Mouse (Mus musculus): Measurements from ENCODE around the gene Ppp4r2. TPM values are rescaled to one million over a fixed set of nuclear protein-coding genes. Genes with fewer than 3 reads are reported as not detected.

The Ppp4r2 gene
- total RNA-seq (2021): 10 to 100 TPM; 77.7 to 85.4 TPM

GRCm38 (mm10) chr6:100833355-100833754, at the start of gene Ppp4r2:
TSS of gene Ppp4r2 (plus strand) at chr6:100833622.
- DNase-seq: peak; percentile 91

- DNase-seq: no peak
These were observed 45.7 kb upstream of the Ppp4r2 start for GRCm38 (mm10) chr6:100787726-100788125.

GRCm38 (mm10) chr6:100789161-100789560, 44.3 kb upstream of the Ppp4r2 start:
- DNase-seq: no peak

DNA sequence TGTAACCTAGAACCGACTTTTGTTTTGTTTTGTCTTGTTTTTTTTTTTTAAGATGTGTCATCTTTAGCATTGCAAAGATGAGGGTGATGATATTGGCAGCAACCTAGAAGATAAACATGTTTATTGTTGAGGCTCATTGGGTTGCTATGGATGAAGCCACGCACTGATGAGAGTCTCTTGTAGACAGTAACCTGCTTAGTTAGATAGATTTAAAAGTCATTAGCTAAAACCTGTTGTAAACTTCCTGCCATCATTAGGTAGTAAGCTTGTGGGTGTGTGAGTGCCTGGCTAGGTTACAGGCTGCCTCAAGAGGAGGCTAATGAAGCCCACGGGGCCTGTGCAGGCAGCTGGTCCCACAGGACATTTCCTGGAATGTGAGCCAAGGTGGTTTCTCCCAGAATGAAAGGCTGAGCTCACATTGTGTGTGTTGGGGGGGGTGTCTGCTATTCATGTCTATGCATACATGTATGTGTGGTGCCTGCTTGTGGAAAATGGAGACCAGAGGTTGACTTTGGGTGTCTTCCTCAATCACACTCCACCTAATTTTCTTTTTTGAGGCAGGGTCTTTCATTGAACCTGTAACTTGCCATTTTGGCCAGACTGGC, 41.3 kb upstream of the Ppp4r2 start:
- DNase-seq: no peak

DNA sequence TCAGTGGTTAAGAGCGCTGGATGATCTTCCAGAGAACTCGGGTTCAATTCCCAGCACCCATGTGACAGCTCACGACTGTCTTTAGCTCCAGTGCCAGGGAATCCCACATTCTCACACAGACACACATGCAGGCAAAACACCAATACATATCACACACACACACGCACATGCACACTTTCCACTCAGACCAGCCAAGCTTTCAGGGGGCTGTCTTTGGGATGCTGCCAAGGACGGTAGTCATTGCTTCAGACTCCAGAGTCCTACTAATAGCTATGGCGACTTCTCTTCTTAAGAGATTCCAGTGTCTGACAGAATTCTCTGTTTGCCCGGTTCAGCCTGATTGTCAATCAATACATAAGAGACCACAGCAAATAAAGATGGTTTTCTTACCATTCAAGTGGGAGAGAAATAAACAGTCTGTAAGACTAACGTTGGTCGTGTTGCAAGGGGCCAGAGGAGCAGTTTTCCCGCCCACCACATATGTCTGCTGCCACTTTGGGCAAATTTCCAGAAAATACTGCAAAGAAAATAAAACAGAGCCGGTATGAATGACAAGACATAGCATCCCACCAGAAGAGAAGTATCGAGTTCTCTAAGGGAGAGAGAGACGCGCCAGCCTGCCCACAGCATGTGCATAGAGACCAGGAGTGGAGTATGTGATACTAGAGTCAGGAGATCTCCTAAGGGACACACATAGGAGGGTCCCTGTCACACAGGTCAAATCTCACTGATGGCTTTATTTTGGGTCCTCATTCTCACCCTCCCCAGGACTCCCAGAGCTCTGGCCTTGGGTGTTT, 40.3 kb upstream of the Ppp4r2 start:
- no peak for DNase-seq

- DNase-seq: no peak
These were observed 37.6 kb upstream of the Ppp4r2 start for GRCm38 (mm10) chr6:100795797-100796196.

GRCm38 (mm10) chr6:100799290-100799689, 34.1 kb upstream of the Ppp4r2 start:
- DNase-seq: no peak

DNA sequence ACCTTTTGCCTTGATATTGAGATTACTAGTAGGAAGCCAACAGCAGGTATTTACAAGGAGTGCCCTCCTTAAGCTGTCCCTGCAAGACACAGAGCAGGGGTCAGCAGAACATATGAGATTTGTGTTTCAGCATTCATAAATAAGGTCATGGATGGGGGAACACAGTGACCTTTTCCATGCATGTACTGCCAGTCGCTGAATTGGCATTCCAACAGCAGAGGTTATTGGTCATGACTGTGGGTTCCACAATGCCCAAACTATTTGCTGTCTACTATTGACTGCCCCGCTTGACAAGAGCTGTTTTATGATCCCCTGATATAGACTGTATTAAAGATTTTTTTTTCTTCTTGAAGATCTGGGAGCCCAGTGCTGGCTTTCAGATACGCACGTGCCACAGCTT, 33.7 kb upstream of the Ppp4r2 start:
- DNase-seq: no peak

DNA sequence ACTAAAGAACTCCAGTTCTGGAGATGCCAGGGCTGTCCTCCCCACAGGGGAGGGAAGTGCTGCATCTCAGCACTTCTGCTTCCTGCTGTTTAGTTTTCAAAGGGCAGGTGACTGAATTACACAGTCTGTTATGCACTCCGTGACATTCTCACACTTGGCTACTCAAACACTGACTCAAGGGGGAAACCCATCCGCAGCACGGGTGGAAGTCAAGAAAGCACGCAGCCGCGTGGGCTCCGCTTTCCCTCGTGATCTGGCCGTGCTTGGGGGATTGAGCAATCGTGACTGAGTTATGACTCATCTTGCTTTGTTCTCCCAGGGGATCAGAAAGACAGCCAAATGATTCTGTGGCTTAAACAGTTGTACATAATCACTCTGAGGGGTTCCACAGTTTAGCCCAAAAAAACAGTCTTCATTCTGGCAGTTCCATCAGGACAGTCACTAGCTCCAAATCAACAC, 32.9 kb upstream of the Ppp4r2 start:
- DNase-seq: peak; percentile 48 to 57

GRCm38 (mm10) chr6:100802381-100803083, 30.9 kb upstream of the Ppp4r2 start:
- DNase-seq: no peak

DNA sequence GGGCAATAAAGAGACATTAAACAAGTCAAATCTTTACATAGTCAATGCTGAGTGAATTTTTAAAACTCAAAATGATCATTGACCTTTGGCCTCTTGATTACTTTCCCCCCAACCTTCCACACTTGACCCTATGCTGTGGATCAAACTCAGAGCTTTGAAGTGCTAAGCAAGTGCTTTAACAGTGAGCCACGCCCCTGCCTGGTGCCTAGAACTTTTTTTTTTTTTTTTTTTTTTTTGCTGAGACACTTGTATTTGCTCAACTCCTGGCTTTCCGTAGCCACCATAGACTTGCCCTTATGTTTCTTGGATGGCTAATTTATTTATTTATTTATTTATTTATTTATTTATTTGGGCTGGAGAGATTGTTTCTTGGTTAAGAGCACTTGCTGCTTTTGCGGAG, 30.2 kb upstream of the Ppp4r2 start:
- DNase-seq: no peak

GRCm38 (mm10) chr6:100807187-100807586, 26.2 kb upstream of the Ppp4r2 start:
- DNase-seq: no peak

DNA sequence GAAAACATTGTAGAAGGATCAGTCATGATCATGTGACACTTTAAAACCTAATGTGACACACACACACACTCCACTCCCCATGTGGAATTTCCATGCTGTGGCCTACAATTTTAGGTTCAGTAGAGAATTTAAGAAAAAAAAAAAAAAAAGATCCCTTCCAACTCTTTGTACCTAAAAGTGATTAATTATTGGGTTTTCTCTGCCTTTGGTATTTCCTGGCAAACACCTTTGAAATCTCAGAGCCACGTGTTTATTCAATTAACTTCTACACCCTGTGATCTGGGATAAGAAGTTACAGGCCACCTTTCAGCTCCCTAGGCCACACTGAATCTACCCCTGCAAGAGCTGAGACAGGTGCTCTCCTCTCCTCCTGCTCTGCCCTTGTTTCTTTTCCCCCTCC, 25.7 kb upstream of the Ppp4r2 start:
- DNase-seq: no peak

DNA sequence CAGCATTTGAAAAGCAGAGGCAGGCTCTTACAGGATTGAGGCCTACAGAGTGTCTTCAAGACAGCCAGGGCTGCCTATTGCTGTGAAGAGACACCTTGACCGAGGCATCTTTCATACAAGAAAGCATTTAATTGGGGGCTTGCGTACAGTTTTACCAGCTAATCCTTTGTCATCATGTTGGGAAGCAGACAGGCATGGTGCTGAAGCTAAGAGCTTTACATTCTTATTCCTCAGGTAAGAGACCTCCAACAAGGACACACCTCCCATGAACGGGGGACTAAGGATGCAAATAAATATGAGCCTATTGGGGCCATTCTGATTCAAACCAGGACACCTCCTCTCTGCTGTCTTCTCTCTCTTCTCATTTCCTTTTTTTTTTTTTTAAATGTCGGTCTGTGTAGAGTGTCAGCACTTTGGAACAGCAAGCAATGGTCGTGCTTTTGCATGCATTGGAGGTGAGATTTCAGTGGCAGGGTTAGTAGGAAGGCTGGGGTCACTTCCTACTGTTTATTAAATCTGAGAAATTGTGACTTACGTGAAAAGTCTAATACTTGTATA, 25.1 kb upstream of the Ppp4r2 start:
- DNase-seq: no peak

- no peak for DNase-seq
These were observed 23.3 kb upstream of the Ppp4r2 start for GRCm38 (mm10) chr6:100810117-100810516.

DNA sequence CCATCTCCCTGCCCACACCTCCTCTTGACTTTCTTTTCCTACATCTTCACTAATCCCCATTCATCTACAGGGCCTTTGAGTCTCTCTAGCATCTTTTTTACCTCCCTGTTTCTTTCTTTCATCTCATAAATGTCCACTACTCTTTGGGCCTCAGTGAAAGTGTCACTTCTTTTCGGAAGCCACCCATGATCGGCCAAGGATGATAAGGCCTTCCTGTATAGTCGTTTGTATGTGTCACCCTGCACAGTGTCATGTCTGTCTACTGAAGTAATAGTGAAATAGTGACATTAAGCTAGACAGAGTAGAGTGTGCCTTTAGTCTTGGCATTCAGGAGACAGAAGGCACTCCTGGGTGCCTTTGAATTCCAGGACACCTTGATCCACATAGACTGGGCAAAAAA, 21.7 kb upstream of the Ppp4r2 start:
- DNase-seq: no peak

- no peak for DNase-seq
These were observed 12.1 kb upstream of the Ppp4r2 start for GRCm38 (mm10) chr6:100821367-100821766.

DNA sequence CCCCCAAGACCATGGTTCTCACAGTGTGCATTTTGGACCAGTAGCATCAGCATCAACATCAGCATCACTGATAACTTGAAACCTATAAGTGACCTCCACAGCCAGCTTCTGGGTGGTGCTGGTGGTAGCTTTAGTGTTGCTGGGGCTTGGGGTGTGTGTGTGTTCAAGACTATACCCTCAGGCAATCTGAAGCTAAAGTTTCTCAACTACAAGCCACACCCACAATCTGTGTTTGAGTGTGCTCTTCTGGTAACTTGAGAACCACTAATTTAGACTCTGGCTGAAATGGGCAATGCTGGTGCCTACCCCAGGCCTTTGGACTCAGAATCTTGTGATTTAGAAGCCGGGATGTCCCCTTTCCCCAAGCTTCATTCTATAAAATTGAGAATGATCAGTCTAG, 10.1 kb upstream of the Ppp4r2 start:
- no peak for DNase-seq

DNA sequence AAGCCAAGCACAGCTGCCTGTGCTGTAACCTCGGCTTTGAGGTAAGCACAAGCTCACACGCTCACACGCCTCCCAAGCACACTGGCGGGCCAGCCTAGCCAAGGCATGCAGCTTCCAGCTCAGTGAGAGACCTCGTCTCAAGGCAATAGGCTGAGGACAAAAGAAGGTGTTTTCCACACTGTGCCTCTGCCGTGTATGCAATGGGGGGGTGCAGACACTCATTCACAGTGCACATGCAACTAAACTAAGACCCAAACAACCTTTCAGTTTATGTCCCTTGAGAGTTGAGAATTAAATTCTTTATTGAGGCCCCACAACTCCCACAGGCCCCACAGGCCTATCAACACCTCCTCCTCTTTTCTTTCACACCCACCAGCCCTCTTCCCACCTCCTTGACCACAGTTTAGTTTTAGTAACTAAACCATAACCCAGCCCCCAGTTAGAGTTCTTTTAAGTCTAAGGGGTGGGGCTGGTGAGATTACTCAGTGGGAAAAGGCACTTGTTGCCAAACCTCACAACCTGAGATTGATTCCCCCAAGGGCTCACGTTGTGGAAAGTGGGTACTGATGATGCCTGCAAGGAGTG, 8.9 kb upstream of the Ppp4r2 start:
- no peak for DNase-seq

DNA sequence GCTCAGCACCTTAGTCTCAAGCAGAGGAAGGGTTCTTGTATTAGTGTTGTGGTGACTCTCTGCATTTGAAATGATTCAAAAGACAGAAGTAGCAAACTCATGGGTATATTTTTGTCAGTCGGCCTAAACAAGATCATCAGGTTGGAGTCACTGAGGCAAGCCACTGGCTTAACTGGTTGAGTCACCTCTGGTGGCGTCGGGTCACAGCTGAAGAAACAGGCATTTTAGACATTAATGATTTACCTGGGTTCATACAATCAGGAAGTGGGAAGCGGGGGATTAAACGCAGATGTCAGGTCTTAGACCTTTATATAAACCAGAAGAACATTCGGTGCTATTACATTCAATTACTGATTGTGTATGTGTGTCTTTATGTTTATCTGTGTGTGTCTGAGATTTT, 7.4 kb upstream of the Ppp4r2 start:
- no peak for DNase-seq

- DNase-seq: no peak
These were observed 4.9 kb upstream of the Ppp4r2 start for GRCm38 (mm10) chr6:100828565-100828964.

- no peak for DNase-seq
These were observed 3.7 kb upstream of the Ppp4r2 start for GRCm38 (mm10) chr6:100829770-100830169.

DNA sequence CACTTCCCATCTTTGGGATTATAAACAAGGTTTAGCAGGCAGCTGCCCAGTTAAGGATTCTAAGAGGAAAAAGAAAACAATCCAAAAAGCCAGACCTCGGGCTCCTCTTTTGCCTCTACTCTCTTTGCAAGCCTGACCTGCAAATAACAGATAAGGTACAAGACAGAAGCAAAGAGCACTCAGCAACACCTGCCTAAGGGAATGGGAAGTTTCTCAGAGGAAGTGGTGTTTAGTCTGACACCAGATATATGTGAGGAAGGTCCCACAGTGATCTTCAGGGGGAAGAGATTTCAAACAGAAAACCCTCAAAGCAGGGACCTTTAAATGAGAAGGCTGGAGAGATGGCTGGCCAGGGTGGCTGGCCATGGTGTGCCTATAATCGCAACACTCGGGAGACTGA, 2.2 kb upstream of the Ppp4r2 start:
- no peak for DNase-seq
